Mouse (Mus musculus) liver, embryonic 14.5 days (tissue): ENCODE measurements around the gene C1qtnf12. TPM values are rescaled to one million over a fixed set of nuclear protein-coding genes. Genes with fewer than 3 reads are reported as not detected.

Experiments
- ATAC-seq: fragments of 200-750 bp; cut with Nextera tagmentation; 2 replicates; pipeline ENCODE4 v1.8.0; 2017; ENCODE audit warnings: moderate number of reproducible peaks, mild to moderate bottlenecking, moderate library complexity; ENCODE audit not compliant: insufficient read depth
- DNase-seq, 3 experiments: peaks; one replicate each; pipeline ENCODE4 v3.0.0-alpha.2; 2012 to 2013; ENCODE audit warnings: low read depth in 3 of 3, low spot score in 3 of 3
- H3K27ac ChIP-seq: fragments of 300-500 bp; sonication (generic); 2 replicates; pipeline ENCODE4 v1.5.1; 2014; ENCODE audit warnings: moderate library complexity, mild to moderate bottlenecking, control low read depth, inconsistent platforms
- H3K27me3 ChIP-seq: fragments of 300-500 bp; sonication (generic); 2 replicates; pipeline ENCODE4 v1.6.1; 2014; ENCODE audit warnings: mild to moderate bottlenecking, low read length, moderate library complexity; ENCODE audit not compliant: control insufficient read depth, insufficient read depth
- H3K36me3 ChIP-seq: fragments of 300-500 bp; sonication (generic); replicated peaks from 2 replicates; pipeline ENCODE4 v1.6.1; 2014; ENCODE audit warnings: low read depth; ENCODE audit not compliant: control insufficient read depth, insufficient read depth
- H3K4me1 ChIP-seq, 2 experiments: fragments of 200-500 bp in 1 of 2; fragments of 300-500 bp in 1 of 2; sonication (generic) in 1 of 2; replicated peaks; 2 replicates each; pipeline ENCODE4 v1.6.1; 2012 to 2014; ENCODE audit warnings: antibody characterized with exemption in 1 of 2, inconsistent platforms in 1 of 2, low read length in 1 of 2; ENCODE audit not compliant: control insufficient read depth in 2 of 2, insufficient read depth in 2 of 2
- H3K4me2 ChIP-seq: fragments of 300-500 bp; sonication (generic); 2 replicates; pipeline ENCODE4 v1.6.1; 2014; ENCODE audit warnings: low read depth, mild to moderate bottlenecking, control low read depth, moderate library complexity
- H3K4me3 ChIP-seq, 2 experiments: fragments of 200-500 bp in 1 of 2; fragments of 300-500 bp in 1 of 2; sonication (generic) in 1 of 2; 2 replicates each; pipeline ENCODE4 v1.5.1; 2012 to 2014; ENCODE audit warnings: low read depth in 2 of 2, low read length in 2 of 2, mild to moderate bottlenecking in 2 of 2, control low read depth in 1 of 2, inconsistent platforms in 1 of 2, moderate library complexity in 1 of 2; ENCODE audit not compliant: insufficient read depth in 1 of 2
- H3K9ac ChIP-seq: fragments of 300-500 bp; sonication (generic); replicated peaks from 2 replicates; pipeline ENCODE4 v1.6.1; 2014; ENCODE audit warnings: mild to moderate bottlenecking, control low read depth, moderate library complexity
- H3K9me3 ChIP-seq: fragments of 300-500 bp; sonication (generic); 2 replicates; pipeline ENCODE4 v1.6.1; 2016; ENCODE audit warnings: low read length, mixed read lengths; ENCODE audit not compliant: control insufficient read depth
- CTCF ChIP-seq: IDR thresholded peaks from 2 replicates; pipeline ENCODE4 v1.5.1; 2016; ENCODE audit warnings: antibody characterized with exemption, low read depth, control low read depth
- EP300 ChIP-seq: IDR thresholded peaks from 2 replicates; pipeline ENCODE4 v1.6.1; 2016; ENCODE audit warnings: antibody characterized with exemption, low read depth
- WGBS: fragments of 180-500 bp; shearing (Covaris S2); extraction: QIAGEN DNeasy Blood & Tissue Kit; methylation state at CpG from one replicate; pipeline ENCODE4 v1.1.7; 2014; ENCODE audit not compliant: insufficient replicate concordance; 5-methylcytosine and 5-hydroxymethylcytosine counted together
- polyA plus RNA-seq, 2 experiments: library from polyadenylated mRNA; depleted of rRNA in 1 of 2; stranded (reverse) in 1 of 2; unstranded in 1 of 2; fragments of >200 nt; fragmentation: Nextera tagmentation in 1 of 2; extraction: Ambion mirVana in 1 of 2; gene quantifications; 2 replicates each; pipeline versions ENCODE4 v1.2.1 to v1.2.3; 2012 to 2014

The C1qtnf12 gene
- polyA plus RNA-seq, 2 experiments = 37.4 to 85.1 TPM

GRCm38 (mm10) chr4:156013637-156014036 is 51.5 kb downstream of the C1qtnf12 start, which contains the start of gene Tnfrsf4:
Gene Tnfrsf4 (plus strand): TSS chr4:156013843.
- H3K9me3 ChIP-seq = no peaks in the 10 kb centered on the region
- H3K4me3 ChIP-seq = no peak within 1 kb of the TSS
- TF ChIP-seq CTCF (no peak), EP300 (no peak)
- ATAC-seq = no peak
- H3K27ac ChIP-seq = no peak within 1 kb of the TSS
- H3K36me3 ChIP-seq = peaks cover 34% of the 10 kb centered on the region
- no peak for DNase-seq
- H3K27me3 ChIP-seq = no peaks in the 10 kb centered on the region
- no peak within 1 kb of the TSS for H3K4me2 ChIP-seq
- WGBS = 68% methylated on average over 8 of the region's 8 CpGs
- H3K9ac ChIP-seq = no peak within 1 kb of the TSS
- no peaks in the 10 kb centered on the region for H3K4me1 ChIP-seq

- WGBS = 77% methylated on average over 2 of the region's 2 CpGs
- H3K27ac ChIP-seq = no peak overlapping the region
- H3K9me3 ChIP-seq = no peaks in the 10 kb centered on the region
- H3K4me3 ChIP-seq = no peak overlapping the region
- DNase-seq (no peak), ATAC-seq (no peak)
- TF ChIP-seq EP300 (no peak), CTCF (no peak)
- no peak overlapping the region for H3K4me2 ChIP-seq
- no peaks in the 10 kb centered on the region for H3K4me1 ChIP-seq
- no peaks in the 10 kb centered on the region for H3K27me3 ChIP-seq
- H3K36me3 ChIP-seq = peaks cover 26% of the 10 kb centered on the region
- no peak overlapping the region for H3K9ac ChIP-seq
Measured at GRCm38 (mm10) chr4:156014436-156014835, 52.3 kb downstream of the C1qtnf12 start.

Other genes starting within 250 kb of the C1qtnf12 start
- 0.06 and 0.17 TPM in 2 replicates for gene Tmem240, start 227.5 kb upstream of the C1qtnf12 start, polyA plus RNA-seq (2012; rRNA removed)
- gene Tmem240, start 227.5 kb upstream of the C1qtnf12 start, polyA plus RNA-seq (2014; fragmentation: Nextera tagmentation; extraction: Ambion mirVana) = 0.06 TPM in 1 of 2 replicates, not detected in the other
- 28.7 and 41.8 TPM in 2 replicates for gene Atad3a, start 201.2 kb upstream of the C1qtnf12 start, polyA plus RNA-seq (2012; rRNA removed)
- gene Atad3a, start 201.2 kb upstream of the C1qtnf12 start, polyA plus RNA-seq (2014; fragmentation: Nextera tagmentation; extraction: Ambion mirVana) = 31.2 and 38.7 TPM in 2 replicates
- gene Vwa1, start 187.6 kb upstream of the C1qtnf12 start, polyA plus RNA-seq (2012; rRNA removed) = 0.13 and 0.15 TPM in 2 replicates
- gene Vwa1, start 187.6 kb upstream of the C1qtnf12 start, polyA plus RNA-seq (2014; fragmentation: Nextera tagmentation; extraction: Ambion mirVana) = 0.14 and 0.19 TPM in 2 replicates
- 0.28 and 0.32 TPM in 2 replicates for gene Tmem88b, start 176.4 kb upstream of the C1qtnf12 start, polyA plus RNA-seq (2012; rRNA removed)
- 0.04 and 0.11 TPM in 2 replicates for gene Tmem88b, start 176.4 kb upstream of the C1qtnf12 start, polyA plus RNA-seq (2014; fragmentation: Nextera tagmentation; extraction: Ambion mirVana)
- gene Ankrd65, start 171.9 kb upstream of the C1qtnf12 start, polyA plus RNA-seq (2012; rRNA removed) = 0.02 and 0.03 TPM in 2 replicates
- gene Ankrd65, start 171.9 kb upstream of the C1qtnf12 start, polyA plus RNA-seq (2014; fragmentation: Nextera tagmentation; extraction: Ambion mirVana) = not detected in 2 replicates
- gene Mrpl20, start 159.4 kb upstream of the C1qtnf12 start, polyA plus RNA-seq (2012; rRNA removed) = 41.6 and 62.8 TPM in 2 replicates
- 197 and 200 TPM in 2 replicates for gene Mrpl20, start 159.4 kb upstream of the C1qtnf12 start, polyA plus RNA-seq (2014; fragmentation: Nextera tagmentation; extraction: Ambion mirVana)
- 43.3 and 65.8 TPM in 2 replicates for gene Ccnl2, start 149.8 kb upstream of the C1qtnf12 start, polyA plus RNA-seq (2012; rRNA removed)
- 51.2 and 57.2 TPM in 2 replicates for gene Ccnl2, start 149.8 kb upstream of the C1qtnf12 start, polyA plus RNA-seq (2014; fragmentation: Nextera tagmentation; extraction: Ambion mirVana)
- 67.4 and 77.0 TPM in 2 replicates for gene Aurkaip1, start 131.0 kb upstream of the C1qtnf12 start, polyA plus RNA-seq (2012; rRNA removed)
- gene Aurkaip1, start 131.0 kb upstream of the C1qtnf12 start, polyA plus RNA-seq (2014; fragmentation: Nextera tagmentation; extraction: Ambion mirVana) = 117 and 120 TPM in 2 replicates
- gene Mxra8, start 122.6 kb upstream of the C1qtnf12 start, polyA plus RNA-seq (2012; rRNA removed) = 5.4 and 6.2 TPM in 2 replicates
- 3.9 and 4.9 TPM in 2 replicates for gene Mxra8, start 122.6 kb upstream of the C1qtnf12 start, polyA plus RNA-seq (2014; fragmentation: Nextera tagmentation; extraction: Ambion mirVana)
- gene Dvl1, start 114.9 kb upstream of the C1qtnf12 start, polyA plus RNA-seq (2012; rRNA removed) = 20.9 and 24.5 TPM in 2 replicates
- 2.8 and 3.9 TPM in 2 replicates for gene Dvl1, start 114.9 kb upstream of the C1qtnf12 start, polyA plus RNA-seq (2014; fragmentation: Nextera tagmentation; extraction: Ambion mirVana)
- 0.08 and 0.09 TPM in 2 replicates for gene Tas1r3, start 99.0 kb upstream of the C1qtnf12 start, polyA plus RNA-seq (2012; rRNA removed)
- gene Tas1r3, start 99.0 kb upstream of the C1qtnf12 start, polyA plus RNA-seq (2014; fragmentation: Nextera tagmentation; extraction: Ambion mirVana) = 0.04 and 0.06 TPM in 2 replicates
- 5.6 and 6.6 TPM in 2 replicates for gene Cptp, start 92.9 kb upstream of the C1qtnf12 start, polyA plus RNA-seq (2012; rRNA removed)
- 7.6 and 9.4 TPM in 2 replicates for gene Cptp, start 92.9 kb upstream of the C1qtnf12 start, polyA plus RNA-seq (2014; fragmentation: Nextera tagmentation; extraction: Ambion mirVana)
- 16.7 and 22.1 TPM in 2 replicates for gene Ints11, start 92.8 kb upstream of the C1qtnf12 start, polyA plus RNA-seq (2012; rRNA removed)
- 34.0 and 34.6 TPM in 2 replicates for gene Ints11, start 92.8 kb upstream of the C1qtnf12 start, polyA plus RNA-seq (2014; fragmentation: Nextera tagmentation; extraction: Ambion mirVana)
- gene Pusl1, start 70.5 kb upstream of the C1qtnf12 start, polyA plus RNA-seq (2012; rRNA removed) = 16.8 and 19.4 TPM in 2 replicates
- 12.9 and 14.9 TPM in 2 replicates for gene Pusl1, start 70.5 kb upstream of the C1qtnf12 start, polyA plus RNA-seq (2014; fragmentation: Nextera tagmentation; extraction: Ambion mirVana)
- 9.4 and 9.6 TPM in 2 replicates for gene Acap3, start 70.5 kb upstream of the C1qtnf12 start, polyA plus RNA-seq (2012; rRNA removed)
- gene Acap3, start 70.5 kb upstream of the C1qtnf12 start, polyA plus RNA-seq (2014; fragmentation: Nextera tagmentation; extraction: Ambion mirVana) = 4.7 and 5.5 TPM in 2 replicates
- 19.9 and 36.9 TPM in 2 replicates for gene Ube2j2, start 18.5 kb upstream of the C1qtnf12 start, polyA plus RNA-seq (2012; rRNA removed)
- gene Ube2j2, start 18.5 kb upstream of the C1qtnf12 start, polyA plus RNA-seq (2014; fragmentation: Nextera tagmentation; extraction: Ambion mirVana) = 61.5 and 62.3 TPM in 2 replicates
- gene B3galt6, start 30.3 kb downstream of the C1qtnf12 start, polyA plus RNA-seq (2012; rRNA removed) = 2.8 and 2.9 TPM in 2 replicates
- 3.7 TPM in 2 replicates for gene B3galt6, start 30.3 kb downstream of the C1qtnf12 start, polyA plus RNA-seq (2014; fragmentation: Nextera tagmentation; extraction: Ambion mirVana)
- 20.1 and 26.8 TPM in 2 replicates for gene Sdf4, start 30.6 kb downstream of the C1qtnf12 start, polyA plus RNA-seq (2012; rRNA removed)
- 72.1 and 79.4 TPM in 2 replicates for gene Sdf4, start 30.6 kb downstream of the C1qtnf12 start, polyA plus RNA-seq (2014; fragmentation: Nextera tagmentation; extraction: Ambion mirVana)
- gene Tnfrsf4, start 51.5 kb downstream of the C1qtnf12 start, polyA plus RNA-seq (2012; rRNA removed) = 1.0 and 1.8 TPM in 2 replicates
- 0.13 TPM in 2 replicates for gene Tnfrsf4, start 51.5 kb downstream of the C1qtnf12 start, polyA plus RNA-seq (2014; fragmentation: Nextera tagmentation; extraction: Ambion mirVana)
- gene Tnfrsf18, start 63.8 kb downstream of the C1qtnf12 start, polyA plus RNA-seq (2012; rRNA removed) = 0.39 and 0.92 TPM in 2 replicates
- gene Tnfrsf18, start 63.8 kb downstream of the C1qtnf12 start, polyA plus RNA-seq (2014; fragmentation: Nextera tagmentation; extraction: Ambion mirVana) = 0.39 and 0.53 TPM in 2 replicates
- 0.42 and 0.71 TPM in 2 replicates for gene Ttll10, start 97.1 kb downstream of the C1qtnf12 start, polyA plus RNA-seq (2012; rRNA removed)
- 0.28 and 0.38 TPM in 2 replicates for gene Ttll10, start 97.1 kb downstream of the C1qtnf12 start, polyA plus RNA-seq (2014; fragmentation: Nextera tagmentation; extraction: Ambion mirVana)
- gene 9430015G10Rik, start 147.7 kb downstream of the C1qtnf12 start, polyA plus RNA-seq (2012; rRNA removed) = 15.6 and 16.4 TPM in 2 replicates
- gene 9430015G10Rik, start 147.7 kb downstream of the C1qtnf12 start, polyA plus RNA-seq (2014; fragmentation: Nextera tagmentation; extraction: Ambion mirVana) = 8.7 and 10.5 TPM in 2 replicates
- gene Rnf223, start 168.2 kb downstream of the C1qtnf12 start, polyA plus RNA-seq (2012; rRNA removed) = 0.27 and 0.35 TPM in 2 replicates
- gene Rnf223, start 168.2 kb downstream of the C1qtnf12 start, polyA plus RNA-seq (2014; fragmentation: Nextera tagmentation; extraction: Ambion mirVana) = 0.13 TPM in 1 of 2 replicates, not detected in the other
- gene Agrn, start 235.2 kb downstream of the C1qtnf12 start, polyA plus RNA-seq (2012; rRNA removed) = 18.5 TPM in 2 replicates
- 6.7 and 7.2 TPM in 2 replicates for gene Agrn, start 235.2 kb downstream of the C1qtnf12 start, polyA plus RNA-seq (2014; fragmentation: Nextera tagmentation; extraction: Ambion mirVana)
- gene Isg15, start 238.5 kb downstream of the C1qtnf12 start, polyA plus RNA-seq (2012; rRNA removed) = 5.8 and 6.1 TPM in 2 replicates
- gene Isg15, start 238.5 kb downstream of the C1qtnf12 start, polyA plus RNA-seq (2014; fragmentation: Nextera tagmentation; extraction: Ambion mirVana) = 0.90 and 1.3 TPM in 2 replicates
- 0.49 and 0.66 TPM in 2 replicates for gene AW011738, start 241.0 kb downstream of the C1qtnf12 start, polyA plus RNA-seq (2012; rRNA removed)
- 0.23 TPM in 1 of 2 replicates, not detected in the other for gene AW011738, start 241.0 kb downstream of the C1qtnf12 start, polyA plus RNA-seq (2014; fragmentation: Nextera tagmentation; extraction: Ambion mirVana)